Mouse (Mus musculus): ENCODE data around the gene Apol11b.
"Not testable (repeated sequence)": the region's sequence is repeated elsewhere in the genome, so short reads cannot be mapped to it uniquely, and the experiment has no call there.

GRCm38 (mm10) chr15:77659773-77660172 lies 16.7 kb upstream of the Apol11b start:
- not testable (repeated sequence) for TF ChIP-seq SIN3A (IDR thresholded peaks at IDR 0.05; ENCODE audit: low read length); CTCF (conservative IDR thresholded peaks at IDR 0.05 in 1 of 2, IDR thresholded peaks at IDR 0.05 in 1 of 2; ENCODE audit: low read depth in 2 of 2, low read length in 2 of 2); NRF1 (IDR thresholded peaks at IDR 0.05; ENCODE audit: low read depth, low read length); HCFC1 (IDR thresholded peaks at IDR 0.05; ENCODE audit: low read depth, low read length); POLR2A (IDR thresholded peaks at IDR 0.05; ENCODE audit: low read depth, low read length); ZNF384 (IDR thresholded peaks at IDR 0.05; ENCODE audit: low read depth, low read length); E2F4 (IDR thresholded peaks at IDR 0.05; ENCODE audit: insufficient replicate concordance, low read depth, low read length)
